Mouse (Mus musculus): ENCODE data around the gene Lgmn.

DNA sequence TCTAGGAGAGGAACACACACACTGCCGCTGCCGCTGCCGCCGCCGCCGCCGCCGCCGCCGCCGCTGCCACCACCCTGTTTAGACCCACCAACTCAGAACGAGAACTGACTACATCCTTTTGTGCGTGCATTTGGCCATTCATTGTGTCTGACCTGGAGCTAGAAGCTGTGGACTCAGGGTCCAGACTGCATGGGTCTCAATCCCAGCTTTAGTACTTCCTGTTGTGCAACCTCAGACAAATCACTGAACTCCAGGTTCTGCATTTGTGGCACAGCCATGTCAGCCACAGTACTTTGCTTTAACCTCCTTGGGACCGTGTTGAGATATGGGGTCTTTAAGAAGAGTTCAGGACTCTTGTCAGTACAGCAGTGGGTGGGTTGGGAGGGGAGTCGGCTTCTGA lies 3.0 kb upstream of the Lgmn start:
- TF ChIP-seq POLR2A (IDR thresholded peaks at IDR 0.05; ENCODE audit: low read depth, low read length) (no peak), CTCF (IDR thresholded peaks at IDR 0.05; ENCODE audit: extremely low read depth, insufficient read length, insufficient replicate concordance, low read depth, low read length) (no peak)
